Mouse (Mus musculus) gastrocnemius, postnatal 14 days (tissue): ENCODE results near the gene Ltbp1. TPM values are rescaled to one million over a fixed set of nuclear protein-coding genes. Genes with fewer than 3 reads are reported as not detected.

ENCODE experiments used
- DNase-seq: peaks from one replicate; pipeline ENCODE4 v3.0.0; 2021; ENCODE audit warnings: mixed read lengths
- intact Hi-C: fragments of 180-260 bp; cut with DNase I; formaldehyde crosslinking; loops from one replicate; pipeline ENCODE4 v1.15.1; 2025; ENCODE audit warnings: low total_unique reads
- total RNA-seq, 2 experiments: library from RNA; stranded (reverse); gene quantifications; 2 replicates each; pipeline ENCODE4 v1.2.3; 2021

Gene Ltbp1
- total RNA-seq, 2 experiments from 2014 or later = 18.4 to 18.7 TPM

- no peak for DNase-seq
- intact Hi-C loops = no loop called here
These were observed 436.0 kb downstream of the Ltbp1 start for GRCm38 (mm10) chr17:75441260-75441830.
